Mouse (Mus musculus) testis, adult 2 months (tissue): ENCODE data around the gene Arap1.

Source experiments
- CTCF ChIP-seq: fragments of 200-500 bp; IDR thresholded peaks from 2 replicates; pipeline ENCODE4 v1.5.1; 2012; ENCODE audit warnings: low read depth, mild to moderate bottlenecking, inconsistent platforms, low read length, moderate library complexity; ENCODE audit not compliant: control insufficient read depth, insufficient read depth, insufficient replicate concordance
- POLR2A ChIP-seq: fragments of 200-500 bp; IDR thresholded peaks from 2 replicates; pipeline ENCODE4 v1.6.1; 2012; ENCODE audit warnings: low read depth, mild to moderate bottlenecking, inconsistent platforms, low read length, moderate library complexity; ENCODE audit not compliant: control insufficient read depth

- TF ChIP-seq POLR2A (no peak), CTCF (no peak)
These were observed 110.5 kb downstream of the Arap1 start for GRCm38 (mm10) chr7:101458278-101458781.
